Mouse (Mus musculus) hindbrain, embryonic 11.5 days (tissue): ENCODE results near the gene Zfp800. TPM values are rescaled to one million over a fixed set of nuclear protein-coding genes. Genes with fewer than 3 reads are reported as not detected.

Experiments used
- ATAC-seq: fragments of 200-750 bp; cut with Nextera tagmentation; 2 replicates; pipeline ENCODE4 v1.8.0; 2017; ENCODE audit warnings: mild to moderate bottlenecking, moderate TSS enrichment, moderate library complexity; ENCODE audit not compliant: low FRiP score
- DNase-seq: peaks from one replicate; pipeline ENCODE4 v3.0.0-alpha.2; 2015; ENCODE audit warnings: low spot score
- H3K27ac ChIP-seq: fragments of 300-500 bp; sonication (generic); 2 replicates; pipeline ENCODE4 v1.5.1; 2014; ENCODE audit warnings: mild to moderate bottlenecking, low read depth, low read length
- H3K27me3 ChIP-seq: fragments of 300-500 bp; sonication (generic); 2 replicates; pipeline ENCODE4 v1.6.1; 2014; ENCODE audit warnings: mild to moderate bottlenecking, low read length, moderate library complexity, mixed read lengths; ENCODE audit not compliant: control insufficient read depth, insufficient read depth
- H3K36me3 ChIP-seq: fragments of 300-500 bp; sonication (generic); 2 replicates; pipeline ENCODE4 v1.6.1; 2014; ENCODE audit warnings: mild to moderate bottlenecking, low read length, moderate library complexity, mixed read lengths; ENCODE audit not compliant: control insufficient read depth, insufficient read depth
- H3K4me1 ChIP-seq: fragments of 300-500 bp; sonication (generic); replicated peaks from 2 replicates; pipeline ENCODE4 v1.6.1; 2014; ENCODE audit warnings: low read length, mixed read lengths; ENCODE audit not compliant: control insufficient read depth, insufficient read depth
- H3K4me2 ChIP-seq: fragments of 300-500 bp; sonication (generic); replicated peaks from 2 replicates; pipeline ENCODE4 v1.6.1; 2014; ENCODE audit warnings: mild to moderate bottlenecking, low read depth, low read length
- H3K4me3 ChIP-seq: fragments of 300-500 bp; sonication (generic); 2 replicates; pipeline ENCODE4 v1.5.1; 2014; ENCODE audit warnings: low read depth, low read length
- H3K9ac ChIP-seq: fragments of 300-500 bp; sonication (generic); 2 replicates; pipeline ENCODE4 v1.6.1; 2014; ENCODE audit warnings: low read depth, low read length
- H3K9me3 ChIP-seq: fragments of 300-500 bp; sonication (generic); 2 replicates; pipeline ENCODE4 v1.6.1; 2016; ENCODE audit warnings: low read length; ENCODE audit not compliant: control insufficient read depth
- WGBS: fragments of 180-500 bp; shearing (Covaris S2); extraction: QIAGEN DNeasy Blood & Tissue Kit; methylation state at CpG from one replicate; pipeline ENCODE4 v1.1.7; 2014; 5-methylcytosine and 5-hydroxymethylcytosine counted together
- polyA plus RNA-seq: library from polyadenylated mRNA; unstranded; fragments of >200 nt; fragmentation: Nextera tagmentation; extraction: Ambion mirVana; gene quantifications from 2 replicates; pipeline ENCODE4 v1.2.1, GENCODE M21; 2014

Gene Zfp800
- polyA plus RNA-seq, 1 experiment from 2014 or later = 32.2 TPM

DNA sequence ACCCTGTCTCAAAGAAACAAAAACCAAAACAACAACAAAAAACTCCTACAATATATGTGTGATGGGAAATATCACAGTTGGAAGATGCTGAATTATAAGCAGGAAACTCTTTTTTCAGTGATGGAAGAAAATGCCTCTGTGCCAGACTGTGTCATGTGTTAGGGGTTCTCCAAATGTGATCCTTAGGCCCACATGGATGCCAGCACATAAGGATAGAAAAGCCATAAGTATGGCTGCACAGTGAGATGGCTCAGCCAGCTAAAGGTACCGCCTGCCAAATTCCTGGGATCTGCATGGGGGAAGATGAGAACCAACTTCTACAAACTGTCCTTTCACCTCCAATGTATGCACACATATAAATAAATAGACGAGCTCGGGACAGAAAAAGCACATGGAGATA lies 82.6 kb downstream of the Zfp800 start:
- Histone ChIP-seq H3K4me2 (no peak overlapping the region), H3K4me3 (no peak overlapping the region), H3K9me3 (no peaks in the 10 kb centered on the region), H3K27ac (no peak overlapping the region), H3K27me3 (no peaks in the 10 kb centered on the region), H3K9ac (no peak overlapping the region), H3K36me3 (no peaks in the 10 kb centered on the region), H3K4me1 (no peaks in the 10 kb centered on the region)
- DNase-seq = no peak
- ATAC-seq = no peak
- 96% methylated on average over 3 of the region's 3 CpGs for WGBS

DNA sequence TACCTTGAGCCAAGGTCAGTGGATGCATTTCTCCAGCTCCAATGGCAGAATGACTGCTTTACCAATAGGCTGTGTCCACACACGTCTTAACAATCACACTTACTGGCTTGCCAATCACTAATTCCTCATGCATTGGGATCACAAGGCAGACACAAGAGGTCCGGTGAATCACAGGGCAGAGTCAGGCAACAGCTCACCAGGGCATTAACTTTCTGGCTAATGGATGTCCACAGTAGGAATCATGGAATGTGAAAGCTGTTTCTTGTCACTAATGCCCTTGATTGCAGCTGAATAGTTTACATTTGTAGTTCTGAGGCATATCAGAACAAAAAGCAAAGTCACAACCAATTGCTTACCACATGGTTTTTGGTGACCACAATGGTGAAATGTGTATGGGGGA lies 85.7 kb downstream of the Zfp800 start:
- no peak overlapping the region for H3K9ac ChIP-seq

DNA sequence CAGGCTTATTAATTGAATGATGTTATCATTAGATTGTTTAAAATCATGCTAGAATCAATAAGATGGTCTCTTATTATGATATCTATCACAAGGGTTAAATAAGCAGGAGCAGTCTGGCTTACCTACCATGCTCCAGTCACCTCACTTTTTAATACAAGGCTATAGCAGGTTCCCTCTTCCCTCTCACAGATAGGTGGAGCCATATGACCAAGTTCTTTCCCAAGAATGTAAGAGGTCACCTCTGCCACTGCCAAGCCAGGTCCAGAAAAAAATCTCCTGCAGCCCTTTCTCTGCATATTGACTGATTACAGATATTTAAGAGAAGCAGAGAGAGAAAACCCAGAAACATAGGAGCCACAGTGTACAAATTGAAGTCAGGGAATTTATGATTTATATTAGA lies 88.1 kb downstream of the Zfp800 start:
- no peak for ATAC-seq

More for the DNA sequence above, 85.7 kb downstream of the Zfp800 start:
- Histone ChIP-seq H3K27me3 (no peaks in the 10 kb centered on the region), H3K27ac (no peak overlapping the region), H3K9me3 (no peaks in the 10 kb centered on the region), H3K4me1 (no peaks in the 10 kb centered on the region), H3K4me3 (no peak overlapping the region), H3K4me2 (no peak overlapping the region), H3K36me3 (no peaks in the 10 kb centered on the region)
- ATAC-seq (no peak), DNase-seq (no peak)
- WGBS = 84% methylated on average over 2 of the region's 2 CpGs

DNA sequence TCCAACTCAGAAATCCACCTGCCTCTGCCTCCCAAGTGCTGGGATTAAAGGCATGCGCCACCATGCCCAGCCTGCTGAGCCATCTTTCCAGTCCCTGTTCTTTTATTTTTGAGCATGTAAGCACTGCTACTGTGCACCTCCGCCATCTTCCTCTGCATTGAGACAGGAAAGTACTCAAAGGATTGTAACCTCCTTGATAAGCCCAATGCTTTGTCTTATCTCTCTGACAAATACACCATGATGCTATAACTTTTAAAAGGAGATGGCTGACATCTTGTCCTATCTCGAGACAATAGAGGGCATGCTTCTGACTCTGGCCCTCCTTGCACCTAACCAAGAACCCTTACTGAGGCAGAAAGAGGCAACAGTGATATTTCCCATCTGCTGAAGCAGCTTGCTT lies 88.9 kb downstream of the Zfp800 start:
- Histone ChIP-seq H3K27me3 (no peaks in the 10 kb centered on the region), H3K4me1 (no peaks in the 10 kb centered on the region), H3K4me3 (no peak overlapping the region), H3K4me2 (no peak overlapping the region), H3K9ac (no peak overlapping the region), H3K36me3 (no peaks in the 10 kb centered on the region), H3K27ac (no peak overlapping the region), H3K9me3 (no peaks in the 10 kb centered on the region)
- DNase-seq = no peak
- WGBS = 90% methylated on average over 3 of the region's 3 CpGs
- no peak for ATAC-seq

More for the DNA sequence above, 88.1 kb downstream of the Zfp800 start:
- H3K4me3 ChIP-seq = no peak overlapping the region
- no peak for DNase-seq
- H3K9ac ChIP-seq = no peak overlapping the region
- no peaks in the 10 kb centered on the region for H3K4me1 ChIP-seq
- no peak overlapping the region for H3K4me2 ChIP-seq
- no peaks in the 10 kb centered on the region for H3K36me3 ChIP-seq
- H3K9me3 ChIP-seq = no peaks in the 10 kb centered on the region
- no peak overlapping the region for H3K27ac ChIP-seq
- H3K27me3 ChIP-seq = no peaks in the 10 kb centered on the region

GRCm38 (mm10) chr6:28306702-28307101 lies 91.1 kb downstream of the Zfp800 start:
- H3K9ac ChIP-seq = no peak overlapping the region
- WGBS = 83% methylated on average over 2 of the region's 2 CpGs
- no peaks in the 10 kb centered on the region for H3K4me1 ChIP-seq
- ATAC-seq (no peak), DNase-seq (no peak)
- H3K27me3 ChIP-seq = no peaks in the 10 kb centered on the region
- H3K36me3 ChIP-seq = no peaks in the 10 kb centered on the region
- no peak overlapping the region for H3K4me3 ChIP-seq
- H3K4me2 ChIP-seq = no peak overlapping the region
- H3K27ac ChIP-seq = no peak overlapping the region
- no peaks in the 10 kb centered on the region for H3K9me3 ChIP-seq

- Histone ChIP-seq H3K4me2 (no peak overlapping the region), H3K4me1 (no peaks in the 10 kb centered on the region), H3K36me3 (no peaks in the 10 kb centered on the region), H3K4me3 (no peak overlapping the region), H3K9ac (no peak overlapping the region), H3K27me3 (no peaks in the 10 kb centered on the region), H3K27ac (no peak overlapping the region), H3K9me3 (no peaks in the 10 kb centered on the region)
- 24% methylated on average over 8 of the region's 8 CpGs for WGBS
- ATAC-seq = no peak
- DNase-seq = peak; percentile 4
Measured at GRCm38 (mm10) chr6:28296306-28296705, 101.5 kb downstream of the Zfp800 start.

DNA sequence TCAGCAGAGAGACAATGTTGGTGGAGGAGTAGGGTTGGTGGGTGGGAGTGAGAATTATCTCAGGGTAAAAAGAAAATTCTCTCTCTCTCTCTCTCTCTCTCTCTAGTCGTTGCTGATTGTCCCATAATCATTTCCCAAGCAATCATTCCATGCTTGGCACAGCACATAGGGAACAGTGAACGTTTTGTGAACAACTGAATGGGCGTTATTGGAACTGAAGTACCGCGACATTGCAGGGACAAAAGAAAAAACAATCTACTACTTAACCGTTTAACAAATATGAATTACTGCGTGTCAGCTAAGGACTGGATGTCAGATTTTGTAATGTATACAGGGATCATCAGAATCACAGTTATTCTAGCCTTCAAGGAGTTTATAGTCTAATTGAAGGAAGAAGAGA lies 102.2 kb downstream of the Zfp800 start:
- ATAC-seq = no peak
- DNase-seq = peak; percentile 5
- no peak overlapping the region for H3K9ac ChIP-seq
- no peaks in the 10 kb centered on the region for H3K4me1 ChIP-seq
- no peak overlapping the region for H3K27ac ChIP-seq
- H3K27me3 ChIP-seq = no peaks in the 10 kb centered on the region
- no peaks in the 10 kb centered on the region for H3K36me3 ChIP-seq
- no peak overlapping the region for H3K4me3 ChIP-seq
- 70% methylated on average over 7 of the region's 7 CpGs for WGBS
- H3K4me2 ChIP-seq = no peak overlapping the region
- no peaks in the 10 kb centered on the region for H3K9me3 ChIP-seq

GRCm38 (mm10) chr6:28292810-28293209 lies 105.0 kb downstream of the Zfp800 start:
- H3K4me3 ChIP-seq = no peak overlapping the region
- H3K36me3 ChIP-seq = no peaks in the 10 kb centered on the region
- DNase-seq (no peak), ATAC-seq (no peak)
- no peak overlapping the region for H3K27ac ChIP-seq
- no peak overlapping the region for H3K9ac ChIP-seq
- H3K4me1 ChIP-seq = no peaks in the 10 kb centered on the region
- no peaks in the 10 kb centered on the region for H3K27me3 ChIP-seq
- no peaks in the 10 kb centered on the region for H3K9me3 ChIP-seq
- 91% methylated on average over 6 of the region's 6 CpGs for WGBS
- no peak overlapping the region for H3K4me2 ChIP-seq

DNA sequence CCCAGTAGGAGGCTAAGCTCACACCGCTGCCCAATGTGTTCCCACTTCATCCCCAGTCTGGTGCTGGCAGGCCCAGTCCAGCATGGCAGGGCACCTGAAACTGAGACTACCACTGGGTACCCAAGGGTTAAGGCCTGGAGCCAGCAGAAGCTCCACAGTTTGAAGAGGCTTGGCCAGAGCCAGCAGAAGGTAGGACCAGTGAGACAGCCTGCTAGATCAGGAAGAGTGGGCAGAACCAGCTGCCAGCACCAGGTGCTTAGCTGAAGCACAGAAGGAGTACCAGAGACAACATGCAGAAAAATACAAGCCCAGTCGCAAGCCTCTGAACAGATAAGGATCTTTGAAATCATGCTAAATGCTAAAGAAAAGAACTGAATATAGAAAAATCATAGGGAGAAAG lies 117.9 kb downstream of the Zfp800 start:
- DNase-seq = no peak
- H3K4me2 ChIP-seq = no peak overlapping the region
- no peaks in the 10 kb centered on the region for H3K27me3 ChIP-seq
- ATAC-seq = no peak
- H3K4me3 ChIP-seq = no peak overlapping the region
- H3K27ac ChIP-seq = no peak overlapping the region
- H3K4me1 ChIP-seq = no peaks in the 10 kb centered on the region
- no peaks in the 10 kb centered on the region for H3K9me3 ChIP-seq
- no peak overlapping the region for H3K9ac ChIP-seq
- whole genome bisulfite sequencing = 81% methylated on average over 2 of the region's 2 CpGs
- H3K36me3 ChIP-seq = no peaks in the 10 kb centered on the region
